Mouse (Mus musculus): Measurements from ENCODE around the gene Tbck. TPM values are rescaled to one million over a fixed set of nuclear protein-coding genes. Genes with fewer than 3 reads are reported as not detected.
A peak's percentile ranks its signal among the peaks of the same experiment; 100 is the strongest.

The Tbck gene
- polyA plus RNA-seq, 1 experiment, result 4.7 TPM

GRCm38 (mm10) chr3:132651776-132652175 lies 32.2 kb upstream of the Tbck start:
- no peaks in the 10 kb centered on the region for H3K27me3 ChIP-seq (ENCODE audit: control insufficient read depth, insufficient read depth, low read length)
- 82% methylated on average over 3 of the region's 3 CpGs for WGBS
- H3K4me3 ChIP-seq (ENCODE audit: control insufficient read depth, insufficient read depth, low read length), result no peak overlapping the region
- H3K4me1 ChIP-seq (replicated peaks; ENCODE audit: control insufficient read depth, insufficient read depth, low read length), result no peaks in the 10 kb centered on the region
- H3K27ac ChIP-seq (ENCODE audit: control insufficient read depth, insufficient read depth, low read length), result no peak overlapping the region
- no peak for DNase-seq
- no peaks in the 10 kb centered on the region for H3K36me3 ChIP-seq (ENCODE audit: control insufficient read depth, insufficient read depth, low read length)
- TF ChIP-seq POLR2A (IDR thresholded peaks at IDR 0.05; ENCODE audit: control insufficient read depth, extremely low read depth, insufficient read depth, low read length, poor library complexity), result no peak
- no peak for TF ChIP-seq CTCF (IDR thresholded peaks at IDR 0.05; ENCODE audit: borderline replicate concordance, control insufficient read depth, extremely low read depth, insufficient read depth, low read length, poor library complexity)

GRCm38 (mm10) chr3:132653959-132654358 lies 30.0 kb upstream of the Tbck start:
- no peak overlapping the region for H3K4me3 ChIP-seq (ENCODE audit: control insufficient read depth, insufficient read depth, low read length)
- no peaks in the 10 kb centered on the region for H3K4me1 ChIP-seq (replicated peaks; ENCODE audit: control insufficient read depth, insufficient read depth, low read length)
- WGBS, result 94% methylated on average over 7 of the region's 7 CpGs
- H3K27ac ChIP-seq (ENCODE audit: control insufficient read depth, insufficient read depth, low read length), result no peak overlapping the region
- no peaks in the 10 kb centered on the region for H3K27me3 ChIP-seq (ENCODE audit: control insufficient read depth, insufficient read depth, low read length)
- TF ChIP-seq CTCF (IDR thresholded peaks at IDR 0.05; ENCODE audit: borderline replicate concordance, control insufficient read depth, extremely low read depth, insufficient read depth, low read length, poor library complexity) (no peak), POLR2A (IDR thresholded peaks at IDR 0.05; ENCODE audit: control insufficient read depth, extremely low read depth, insufficient read depth, low read length, poor library complexity) (no peak)
- H3K36me3 ChIP-seq (ENCODE audit: control insufficient read depth, insufficient read depth, low read length), result no peaks in the 10 kb centered on the region
- DNase-seq, result no peak

- no peaks in the 10 kb centered on the region for H3K4me1 ChIP-seq (replicated peaks; ENCODE audit: control insufficient read depth, insufficient read depth, low read length)
- 89% methylated on average over 2 of the region's 2 CpGs for WGBS
- DNase-seq, result no peak
- no peak overlapping the region for H3K4me3 ChIP-seq (ENCODE audit: control insufficient read depth, insufficient read depth, low read length)
- TF ChIP-seq POLR2A (IDR thresholded peaks at IDR 0.05; ENCODE audit: control insufficient read depth, extremely low read depth, insufficient read depth, low read length, poor library complexity) (no peak), CTCF (IDR thresholded peaks at IDR 0.05; ENCODE audit: borderline replicate concordance, control insufficient read depth, extremely low read depth, insufficient read depth, low read length, poor library complexity) (no peak)
- no peaks in the 10 kb centered on the region for H3K27me3 ChIP-seq (ENCODE audit: control insufficient read depth, insufficient read depth, low read length)
- peaks cover 15% of the 10 kb centered on the region for H3K36me3 ChIP-seq (ENCODE audit: control insufficient read depth, insufficient read depth, low read length)
- H3K27ac ChIP-seq (ENCODE audit: control insufficient read depth, insufficient read depth, low read length), result no peak overlapping the region
Observed at GRCm38 (mm10) chr3:132655955-132656354, 28.0 kb upstream of the Tbck start.

GRCm38 (mm10) chr3:132677494-132677893 lies 6.5 kb upstream of the Tbck start:
- Histone ChIP-seq H3K27me3 (ENCODE audit: control insufficient read depth, insufficient read depth, low read length) (no peaks in the 10 kb centered on the region), H3K27ac (ENCODE audit: control insufficient read depth, insufficient read depth, low read length) (no peak overlapping the region), H3K4me3 (ENCODE audit: control insufficient read depth, insufficient read depth, low read length) (no peak overlapping the region), H3K36me3 (ENCODE audit: control insufficient read depth, insufficient read depth, low read length) (peaks cover 22% of the 10 kb centered on the region), H3K4me1 (replicated peaks; ENCODE audit: control insufficient read depth, insufficient read depth, low read length) (no peaks in the 10 kb centered on the region)
- TF ChIP-seq POLR2A (IDR thresholded peaks at IDR 0.05; ENCODE audit: control insufficient read depth, extremely low read depth, insufficient read depth, low read length, poor library complexity) (no peak), CTCF (IDR thresholded peaks at IDR 0.05; ENCODE audit: borderline replicate concordance, control insufficient read depth, extremely low read depth, insufficient read depth, low read length, poor library complexity) (no peak)
- 96% methylated on average over 2 of the region's 2 CpGs for WGBS
- no peak for DNase-seq

GRCm38 (mm10) chr3:132684231-132684928 lies 436 bp downstream of the Tbck start, which contains the start of gene Aimp1:
Gene Aimp1, minus strand, starts transcription at chr3:132684370.
- Histone ChIP-seq H3K27me3 (ENCODE audit: control insufficient read depth, insufficient read depth, low read length) (no peaks in the 10 kb centered on the region), H3K27ac (ENCODE audit: control insufficient read depth, insufficient read depth, low read length) (peak within 1 kb of the TSS; percentile 74), H3K36me3 (ENCODE audit: control insufficient read depth, insufficient read depth, low read length) (no peaks in the 10 kb centered on the region), H3K4me1 (replicated peaks; ENCODE audit: control insufficient read depth, insufficient read depth, low read length) (0 out of 2 replicates have a peak, but pooled peaks cover 2% of the 10 kb centered on the region), H3K4me3 (ENCODE audit: control insufficient read depth, insufficient read depth, low read length) (peak within 1 kb of the TSS; percentile 86)
- 2% methylated on average over 27 of the region's 27 CpGs for WGBS
- no peak for DNase-seq
- TF ChIP-seq POLR2A (IDR thresholded peaks at IDR 0.05; ENCODE audit: control insufficient read depth, extremely low read depth, insufficient read depth, low read length, poor library complexity) (0 out of 2 replicates have a peak, but pooled peaks have one; percentile 2), CTCF (IDR thresholded peaks at IDR 0.05; ENCODE audit: borderline replicate concordance, control insufficient read depth, extremely low read depth, insufficient read depth, low read length, poor library complexity) (no peak)

- Histone ChIP-seq H3K27me3 (ENCODE audit: control insufficient read depth, insufficient read depth, low read length) (no peaks in the 10 kb centered on the region), H3K4me1 (replicated peaks; ENCODE audit: control insufficient read depth, insufficient read depth, low read length) (no peaks in the 10 kb centered on the region), H3K36me3 (ENCODE audit: control insufficient read depth, insufficient read depth, low read length) (no peaks in the 10 kb centered on the region), H3K4me3 (ENCODE audit: control insufficient read depth, insufficient read depth, low read length) (no peak overlapping the region), H3K27ac (ENCODE audit: control insufficient read depth, insufficient read depth, low read length) (no peak overlapping the region)
- DNase-seq, result no peak
- WGBS, result 90% methylated on average over 3 of the region's 3 CpGs
- no peak for TF ChIP-seq CTCF (IDR thresholded peaks at IDR 0.05; ENCODE audit: borderline replicate concordance, control insufficient read depth, extremely low read depth, insufficient read depth, low read length, poor library complexity)
- TF ChIP-seq POLR2A (IDR thresholded peaks at IDR 0.05; ENCODE audit: control insufficient read depth, extremely low read depth, insufficient read depth, low read length, poor library complexity), result no peak
Observed at GRCm38 (mm10) chr3:132701368-132701767, 17.4 kb downstream of the Tbck start.

Measured in thymus, adult 2 months (tissue).